10 mouse cellular contexts compared by ENCODE assay signal in genomic region chr7:44552141-44552908, GRCm38 (mm10). TPM values are rescaled to one million over a fixed set of nuclear protein-coding genes. Genes with fewer than 3 reads are reported as not detected.
A peak's percentile ranks its signal among the peaks of the same experiment; 100 is the strongest.
DNase-seq lines count a peak whose midpoint lies in the region; ATAC-seq and TF ChIP-seq lines count a peak whose summit lies in the region.
"Had no signal": no experiment of that assay in that cellular context is flagged by ENCODE, and none has a peak within 500 bp of the region (broad histone marks: within the 10 kb centered on the region; RNA-seq: fewer than 3 reads in every experiment).

No protein-coding gene starts in this region.

- H3K9ac ChIP-seq in liver, embryonic 14.5 days (replicated peaks), result no peak overlapping the region

- TF ChIP-seq CTCF in liver, embryonic 14.5 days (IDR thresholded peaks at IDR 0.05; ENCODE audit: low read depth), result no peak
- TF ChIP-seq CTCF in cerebellum, adult 2 months (IDR thresholded peaks at IDR 0.05; ENCODE audit: borderline replicate concordance, insufficient read depth, low read depth, low read length), result no peak

- no peak for TF ChIP-seq POLR2A in cerebellum, adult 2 months (IDR thresholded peaks at IDR 0.05; ENCODE audit: borderline replicate concordance, insufficient read depth, low read length)

- no peaks in the 10 kb centered on the region for H3K9me3 ChIP-seq in liver, embryonic 14.5 days (ENCODE audit: control insufficient read depth, low read length)

- no peak for TF ChIP-seq EP300 in liver, embryonic 14.5 days (IDR thresholded peaks at IDR 0.05; ENCODE audit: low read depth)

- peaks cover 11 to 17% of the 10 kb centered on the region in 2 experiments for H3K4me1 ChIP-seq in liver, embryonic 14.5 days (replicated peaks; ENCODE audit: control insufficient read depth in 2 of 2, insufficient read depth in 2 of 2, low read length in 1 of 2)
- peaks cover 5% of the 10 kb centered on the region; the same call in 1 of the 2 replicates for H3K4me1 ChIP-seq in cerebellum, adult 2 months (ENCODE audit: control insufficient read depth, insufficient read depth, low read length)

- no peak overlapping the region for H3K27ac ChIP-seq in liver, embryonic 14.5 days
- H3K27ac ChIP-seq in cerebellum, adult 2 months (ENCODE audit: insufficient read depth, low read length), result no peak overlapping the region

- no peaks in the 10 kb centered on the region for H3K27me3 ChIP-seq in liver, embryonic 14.5 days (ENCODE audit: control insufficient read depth, insufficient read depth, low read length)
- no peaks in the 10 kb centered on the region for H3K27me3 ChIP-seq in cerebellum, adult 2 months (ENCODE audit: control insufficient read depth, insufficient read depth, low read length)

- 86% methylated on average over 31 of the region's 31 CpGs for WGBS in liver, embryonic 14.5 days (ENCODE audit: insufficient replicate concordance)
- WGBS in cerebellum, adult 2 months, result 81% methylated on average over 31 of the region's 31 CpGs

- H3K4me3 ChIP-seq in liver, embryonic 14.5 days (ENCODE audit: insufficient read depth in 1 of 2, low read depth in 2 of 2, low read length in 2 of 2), result peak overlapping the region; percentile 73 to 80; a peak in 3 of 4 replicates
- H3K4me3 ChIP-seq in cerebellum, adult 2 months (replicated peaks; ENCODE audit: insufficient read depth, low read depth, low read length), result no peak overlapping the region

- DNase-seq in cerebellum, adult 9-10 months, result peak; percentile 41
- no peak for DNase-seq in cerebellum, postnatal 25 days
- peak; percentile 44 for DNase-seq in testis, postnatal 10 days (ENCODE audit: low spot score)
- DNase-seq in testis, postnatal 14 days (ENCODE audit: low spot score), result no peak
- DNase-seq in liver, embryonic 14.5 days (ENCODE audit: low read depth in 3 of 3, low spot score in 3 of 3), result no peak
- no peak for DNase-seq in natural killer cell, adult 2 months (ENCODE audit: low spot score in 2 of 2)
- DNase-seq in cerebellum, adult 2 months, result no peak
- no peak for DNase-seq in urinary bladder, adult 18-20 months (ENCODE audit: low spot score in 2 of 2)
- DNase-seq: kidney, postnatal 4 days; right cerebral cortex, postnatal 4 days had no signal

- ATAC-seq in liver, embryonic 14.5 days (ENCODE audit: insufficient read depth), result no peak

- H3K4me2 ChIP-seq in liver, embryonic 14.5 days (ENCODE audit: low read depth), result peak overlapping the region; percentile 68

- peaks cover 22% of the 10 kb centered on the region for H3K36me3 ChIP-seq in liver, embryonic 14.5 days (replicated peaks; ENCODE audit: control insufficient read depth, insufficient read depth, low read depth)

RNA-seq across cellular contexts. Expression of gene Nr1h2, which starts 1.4 kb away (rescaled TPM):
- polyA plus RNA-seq in liver, embryonic 14.5 days (2012; rRNA removed), result 30.8 and 35.7 TPM in 2 replicates
- 38.1 and 41.4 TPM in 2 replicates for polyA plus RNA-seq in liver, embryonic 14.5 days (2014; fragmentation: Nextera tagmentation; extraction: Ambion mirVana)
- 106 and 109 TPM in 2 replicates for polyA plus RNA-seq in cerebellum, adult 2 months (2012; rRNA removed)

RNA-seq across cellular contexts. Expression of gene Pold1, which starts 3.7 kb away (rescaled TPM):
- polyA plus RNA-seq in liver, embryonic 14.5 days (2012; rRNA removed), result 42.1 and 46.7 TPM in 2 replicates
- polyA plus RNA-seq in liver, embryonic 14.5 days (2014; fragmentation: Nextera tagmentation; extraction: Ambion mirVana), result 37.5 and 40.2 TPM in 2 replicates
- polyA plus RNA-seq in cerebellum, adult 2 months (2012; rRNA removed), result 21.6 and 25.1 TPM in 2 replicates

RNA-seq across cellular contexts. Expression of gene Napsa, which starts 19.9 kb away (rescaled TPM):
- polyA plus RNA-seq in liver, embryonic 14.5 days (2012; rRNA removed), result 4.3 and 5.8 TPM in 2 replicates
- polyA plus RNA-seq in liver, embryonic 14.5 days (2014; fragmentation: Nextera tagmentation; extraction: Ambion mirVana), result 6.7 and 8.6 TPM in 2 replicates
- 0.26 and 0.43 TPM in 2 replicates for polyA plus RNA-seq in cerebellum, adult 2 months (2012; rRNA removed)

RNA-seq across cellular contexts. Expression of gene Spib, which starts 20.5 kb away (rescaled TPM):
- polyA plus RNA-seq in liver, embryonic 14.5 days (2012; rRNA removed), result 0.15 and 0.16 TPM in 2 replicates
- 0.11 TPM in 2 replicates for polyA plus RNA-seq in liver, embryonic 14.5 days (2014; fragmentation: Nextera tagmentation; extraction: Ambion mirVana)
- 0.16 and 0.19 TPM in 2 replicates for polyA plus RNA-seq in cerebellum, adult 2 months (2012; rRNA removed)

RNA-seq across cellular contexts. Expression of gene Mybpc2, which starts 27.9 kb away (rescaled TPM):
- polyA plus RNA-seq in liver, embryonic 14.5 days (2012; rRNA removed), result not detected in 2 replicates
- not detected in 2 replicates for polyA plus RNA-seq in liver, embryonic 14.5 days (2014; fragmentation: Nextera tagmentation; extraction: Ambion mirVana)
- polyA plus RNA-seq in cerebellum, adult 2 months (2012; rRNA removed), result 0.14 and 0.18 TPM in 2 replicates

Comparison
In these comparisons a context has a peak if more than half of its experiments do, and no peak if none do; other contexts are left out.
1. DNase-seq: peak in cerebellum, adult 9-10 months (single experiment) and testis, postnatal 10 days (single experiment); none in cerebellum, postnatal 25 days (0 of 2), testis, postnatal 14 days (single experiment), liver, embryonic 14.5 days (0 of 3), natural killer cell, adult 2 months (0 of 2), cerebellum, adult 2 months (0 of 2) and urinary bladder, adult 18-20 months (0 of 2).